Comparison of ENCODE assay signal across 11 mouse cellular contexts in the genomic region with DNA sequence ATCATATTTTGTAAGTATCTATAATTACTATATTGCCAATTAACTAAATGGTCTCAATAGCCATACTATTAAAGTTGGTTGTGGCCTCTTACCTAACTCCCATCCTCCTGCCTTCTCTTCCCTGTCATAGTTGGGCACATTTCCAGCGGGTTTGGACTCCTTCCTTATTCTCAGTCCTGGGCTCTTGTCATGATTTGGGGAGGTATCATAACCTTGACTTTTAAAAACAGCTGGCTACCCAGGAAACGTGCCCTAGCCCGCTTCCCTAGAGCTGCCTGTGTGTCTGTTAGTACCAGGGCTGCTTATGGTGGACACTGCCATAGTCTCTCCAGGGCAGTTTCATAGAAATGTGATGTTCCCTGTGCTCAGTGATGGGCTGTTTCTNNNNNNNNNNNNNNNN.
"Had no signal": no experiment of that assay in that cellular context is flagged by ENCODE, and none has a peak within 500 bp of the region (broad histone marks: within the 10 kb centered on the region; RNA-seq: fewer than 3 reads in every experiment).

No protein-coding gene starts in this region.

- DNase-seq: kidney, postnatal 10 days; kidney, postnatal 36 days; left cerebral cortex, postnatal 4 days; liver, postnatal 0 days; lung, embryonic 14.5 days; lung, postnatal 10 days; lung, postnatal 36 days; retina, postnatal 1 day; right cerebral cortex, postnatal 25 days; spleen, adult 18-20 months; thymus, postnatal 25 days had no signal
